ENCODE assay signal across 30 mouse cellular contexts in genomic region chr10:62895386-62895785, GRCm38 (mm10). TPM values are rescaled to one million over a fixed set of nuclear protein-coding genes. Genes with fewer than 3 reads are reported as not detected.
DNase-seq lines count a peak whose midpoint lies in the region; TF ChIP-seq lines count a peak whose summit lies in the region.
"Had no signal": no experiment of that assay in that cellular context is flagged by ENCODE, and none has a peak within 500 bp of the region (broad histone marks: within the 10 kb centered on the region; RNA-seq: fewer than 3 reads in every experiment).

No protein-coding gene starts in this region.

- peaks cover 0 to 11% of the 10 kb centered on the region in 2 experiments; a peak in 1 of 4 replicates for H3K4me1 ChIP-seq in ES-E14 (ENCODE audit: control insufficient read depth in 2 of 2, insufficient read depth in 2 of 2, low read length in 2 of 2, poor library complexity in 1 of 2)
- H3K4me1 ChIP-seq: forebrain, embryonic 12.5 days; limb, embryonic 13.5 days; liver, embryonic 13.5 days; midbrain, embryonic 10.5 days; midbrain, embryonic 15.5 days; neural tube, embryonic 15.5 days had no signal

- no peak overlapping the region for H3K9ac ChIP-seq in ES-E14 (ENCODE audit: insufficient read depth, low read depth, low read length, poor library complexity, severe bottlenecking)
- H3K9ac ChIP-seq: forebrain, embryonic 12.5 days; forebrain, postnatal 0 days; limb, embryonic 13.5 days; liver, embryonic 13.5 days; lung, embryonic 14.5 days; midbrain, embryonic 15.5 days; neural tube, embryonic 15.5 days had no signal

- no peaks in the 10 kb centered on the region for H3K9me3 ChIP-seq in ES-E14 (ENCODE audit: control insufficient read depth, insufficient read depth, low read depth, low read length)
- H3K9me3 ChIP-seq: forebrain, embryonic 12.5 days; limb, embryonic 13.5 days; liver, embryonic 13.5 days; midbrain, embryonic 10.5 days; midbrain, embryonic 15.5 days; neural tube, embryonic 15.5 days had no signal

- peak overlapping the region; percentile 11 to 12; a peak in 2 of 4 replicates for H3K4me3 ChIP-seq in ES-E14 (ENCODE audit: insufficient read depth in 1 of 2, low read depth in 1 of 2, low read length in 2 of 2, poor library complexity in 1 of 2, severe bottlenecking in 1 of 2)
- H3K4me3 ChIP-seq: erythroblast, embryonic 14.5 days; forebrain, embryonic 12.5 days; layer of hippocampus, adult 2 months; left cerebral cortex, adult 2 months; limb, embryonic 13.5 days; liver, embryonic 13.5 days; midbrain, embryonic 10.5 days; midbrain, embryonic 15.5 days; neural tube, embryonic 15.5 days had no signal

- peak overlapping the region; percentile 91; the same call in 1 of the 2 replicates for H3K27ac ChIP-seq in ES-E14 (ENCODE audit: insufficient read depth, low read depth, low read length, poor library complexity, severe bottlenecking)
- H3K27ac ChIP-seq: forebrain, embryonic 12.5 days; layer of hippocampus, adult 2 months; left cerebral cortex, adult 2 months; limb, embryonic 13.5 days; liver, embryonic 13.5 days; midbrain, embryonic 10.5 days; midbrain, embryonic 15.5 days; neural tube, embryonic 15.5 days; stomach, postnatal 0 days had no signal

- in situ Hi-C loops in ES-E14 (cut with MboI; ENCODE audit: low sequenced_read_pairs in 2 of 2, unreplicated experiment in 2 of 2): no loop called here

- DNase-seq in 416B (ENCODE audit: low read depth): peak; percentile 46
- DNase-seq in ES-E14 (ENCODE audit: low read depth, low spot score): no peak
- peak; percentile 55 to 69 for DNase-seq in lung, adult 18-20 months
- peak; percentile 65 for DNase-seq in lung, postnatal 25 days (ENCODE audit: low spot score)
- DNase-seq in testis, postnatal 10 days (ENCODE audit: low spot score): no peak
- no peak for DNase-seq in frontal cortex, postnatal 36 days (ENCODE audit: low spot score in 2 of 2)
- no peak for DNase-seq in Muller cell, postnatal 12 days (ENCODE audit: inconsistent ontology term)
- DNase-seq: adrenal gland, adult 2 months; cerebellum, adult 11 months; cerebellum, adult 9-10 months; cerebellum, postnatal 36 days; forebrain, postnatal 0 days; gastrocnemius, postnatal 14 days; heart, postnatal 14 days; kidney, adult 2 months; liver, embryonic 13.5 days; lung, embryonic 14.5 days; right cerebral cortex, adult 18-20 months; spleen, adult 18-20 months; thymus, adult 2 months; thymus, postnatal 36 days had no signal

- no peaks in the 10 kb centered on the region for H3K36me3 ChIP-seq in ES-E14 (ENCODE audit: control insufficient read depth, insufficient read depth, low read length, poor library complexity, severe bottlenecking)
- H3K36me3 ChIP-seq: forebrain, embryonic 12.5 days; limb, embryonic 13.5 days; liver, embryonic 13.5 days; midbrain, embryonic 10.5 days; midbrain, embryonic 15.5 days; neural tube, embryonic 15.5 days had no signal

TF ChIP-seq in ES-E14, 5 proteins besides CTCF, POLR2A, EP300 and RAD21:
- TF ChIP-seq MAFK (IDR thresholded peaks at IDR 0.05; ENCODE audit: insufficient read depth, low read depth, low read length) (no peak), CHD2 (IDR thresholded peaks at IDR 0.05; ENCODE audit: low read depth, low read length) (no peak), ZC3H11A (IDR thresholded peaks at IDR 0.05; ENCODE audit: borderline replicate concordance, low read depth, low read length) (no peak), HCFC1 (IDR thresholded peaks at IDR 0.05; ENCODE audit: borderline replicate concordance, insufficient read depth, low read length) (no peak), ZNF384 (IDR thresholded peaks at IDR 0.05; ENCODE audit: low read depth, low read length) (no peak)

RNA-seq across cellular contexts. Expression of gene Tet1, which starts 13.4 kb away (rescaled TPM):
- 307 and 557 TPM in 2 replicates for total RNA-seq in ES-E14 (2012; rRNA removed)

RNA-seq across cellular contexts. Expression of gene Slc25a16, which starts 25.0 kb away (rescaled TPM):
- total RNA-seq in ES-E14 (2012; rRNA removed): 12.8 and 16.3 TPM in 2 replicates

RNA-seq across cellular contexts. Expression of gene Dna2, which starts 51.4 kb away (rescaled TPM):
- total RNA-seq in ES-E14 (2012; rRNA removed): 26.4 and 28.5 TPM in 2 replicates

Comparison
In these comparisons a context has a peak if more than half of its experiments do, and no peak if none do; other contexts are left out.
1. DNase-seq: peak in 416B (single experiment), lung, adult 18-20 months (2 of 2) and lung, postnatal 25 days (single experiment); none in ES-E14 (single experiment), testis, postnatal 10 days (single experiment), frontal cortex, postnatal 36 days (0 of 2) and Muller cell, postnatal 12 days (single experiment).